Mouse (Mus musculus): Measurements from ENCODE around the gene Scn2a. TPM values are rescaled to one million over a fixed set of nuclear protein-coding genes. Genes with fewer than 3 reads are reported as not detected.

The Scn2a gene
- polyA plus RNA-seq, 1 experiment from 2014 or later = 2.9 TPM

- no peak overlapping the region for H3K9ac ChIP-seq
- H3K4me3 ChIP-seq (replicated peaks) = peak overlapping the region; percentile 41
- ATAC-seq (ENCODE audit: insufficient read depth, low FRiP score, low read depth) = no peak; the same call in 1 of the 2 replicates
- 50% methylated on average over 18 of the region's 18 CpGs for WGBS
- no peaks in the 10 kb centered on the region for H3K36me3 ChIP-seq
- no peaks in the 10 kb centered on the region for H3K27me3 ChIP-seq (replicated peaks)
- H3K4me1 ChIP-seq = no peaks in the 10 kb centered on the region
- H3K27ac ChIP-seq = no peak overlapping the region
- H3K4me2 ChIP-seq = peak overlapping the region; percentile 66
- no peaks in the 10 kb centered on the region for H3K9me3 ChIP-seq
Measured at GRCm38 (mm10) chr2:65667590-65668436, 47.2 kb downstream of the Scn2a start.

GRCm38 (mm10) chr2:65668437-65669135 is 48.0 kb downstream of the Scn2a start:
- Histone ChIP-seq H3K9me3 (no peaks in the 10 kb centered on the region), H3K4me1 (no peaks in the 10 kb centered on the region), H3K4me2 (peak overlapping the region; percentile 66), H3K27ac (no peak overlapping the region), H3K4me3 (replicated peaks) (peak overlapping the region; percentile 41), H3K27me3 (replicated peaks) (no peaks in the 10 kb centered on the region), H3K9ac (no peak overlapping the region), H3K36me3 (no peaks in the 10 kb centered on the region)
- peak; percentile 88; the same call in 1 of the 2 replicates for ATAC-seq (ENCODE audit: insufficient read depth, low FRiP score, low read depth)
- WGBS = 18% methylated on average over 12 of the region's 12 CpGs

GRCm38 (mm10) chr2:65669561-65669960 is 49.0 kb downstream of the Scn2a start:
- no peak overlapping the region for H3K9ac ChIP-seq
- H3K4me2 ChIP-seq = no peak overlapping the region
- WGBS = 79% methylated on average over 8 of the region's 8 CpGs
- no peaks in the 10 kb centered on the region for H3K9me3 ChIP-seq
- H3K27ac ChIP-seq = no peak overlapping the region
- H3K36me3 ChIP-seq = no peaks in the 10 kb centered on the region
- no peak for ATAC-seq (ENCODE audit: insufficient read depth, low FRiP score, low read depth)
- H3K27me3 ChIP-seq (replicated peaks) = no peaks in the 10 kb centered on the region
- no peak overlapping the region for H3K4me3 ChIP-seq (replicated peaks)
- H3K4me1 ChIP-seq = no peaks in the 10 kb centered on the region

- H3K4me1 ChIP-seq = no peaks in the 10 kb centered on the region
- WGBS = 66% methylated on average over 12 of the region's 12 CpGs
- no peak overlapping the region for H3K4me2 ChIP-seq
- no peaks in the 10 kb centered on the region for H3K9me3 ChIP-seq
- no peaks in the 10 kb centered on the region for H3K27me3 ChIP-seq (replicated peaks)
- no peak overlapping the region for H3K27ac ChIP-seq
- H3K36me3 ChIP-seq = no peaks in the 10 kb centered on the region
- ATAC-seq (ENCODE audit: insufficient read depth, low FRiP score, low read depth) = no peak
- no peak overlapping the region for H3K9ac ChIP-seq
- no peak overlapping the region for H3K4me3 ChIP-seq (replicated peaks)
Measured at GRCm38 (mm10) chr2:65670153-65670817, 49.7 kb downstream of the Scn2a start.

- H3K9me3 ChIP-seq = no peaks in the 10 kb centered on the region
- H3K27me3 ChIP-seq (replicated peaks) = no peaks in the 10 kb centered on the region
- H3K9ac ChIP-seq = no peak overlapping the region
- H3K36me3 ChIP-seq = no peaks in the 10 kb centered on the region
- H3K4me2 ChIP-seq = no peak overlapping the region
- no peak overlapping the region for H3K27ac ChIP-seq
- 77% methylated on average over 4 of the region's 4 CpGs for WGBS
- no peaks in the 10 kb centered on the region for H3K4me1 ChIP-seq
- ATAC-seq (ENCODE audit: insufficient read depth, low FRiP score, low read depth) = no peak
- no peak overlapping the region for H3K4me3 ChIP-seq (replicated peaks)
Measured at GRCm38 (mm10) chr2:65679621-65680020, 59.0 kb downstream of the Scn2a start.

- no peak overlapping the region for H3K4me2 ChIP-seq
- H3K4me3 ChIP-seq (replicated peaks) = no peak overlapping the region
- H3K9me3 ChIP-seq = no peaks in the 10 kb centered on the region
- no peaks in the 10 kb centered on the region for H3K36me3 ChIP-seq
- WGBS = 48% methylated on average over 3 of the region's 3 CpGs
- no peak for ATAC-seq (ENCODE audit: insufficient read depth, low FRiP score, low read depth)
- H3K27me3 ChIP-seq (replicated peaks) = no peaks in the 10 kb centered on the region
- no peaks in the 10 kb centered on the region for H3K4me1 ChIP-seq
- no peak overlapping the region for H3K27ac ChIP-seq
- no peak overlapping the region for H3K9ac ChIP-seq
Measured at GRCm38 (mm10) chr2:65685151-65685550, 64.6 kb downstream of the Scn2a start.

GRCm38 (mm10) chr2:65690456-65691184 is 70.0 kb downstream of the Scn2a start:
- no peak overlapping the region for H3K9ac ChIP-seq
- no peaks in the 10 kb centered on the region for H3K4me1 ChIP-seq
- H3K27ac ChIP-seq = no peak overlapping the region
- no peak for ATAC-seq (ENCODE audit: insufficient read depth, low FRiP score, low read depth)
- no peak overlapping the region for H3K4me3 ChIP-seq (replicated peaks)
- H3K27me3 ChIP-seq (replicated peaks) = no peaks in the 10 kb centered on the region
- no peaks in the 10 kb centered on the region for H3K9me3 ChIP-seq
- H3K4me2 ChIP-seq = no peak overlapping the region
- 79% methylated on average over 6 of the region's 6 CpGs for WGBS
- H3K36me3 ChIP-seq = no peaks in the 10 kb centered on the region

GRCm38 (mm10) chr2:65694485-65694884 is 73.9 kb downstream of the Scn2a start:
- no peak for ATAC-seq (ENCODE audit: insufficient read depth, low FRiP score, low read depth)
- no peaks in the 10 kb centered on the region for H3K36me3 ChIP-seq
- H3K9me3 ChIP-seq = no peaks in the 10 kb centered on the region
- no peak overlapping the region for H3K4me3 ChIP-seq (replicated peaks)
- whole genome bisulfite sequencing = 71% methylated on average over 3 of the region's 3 CpGs
- no peak overlapping the region for H3K9ac ChIP-seq
- no peak overlapping the region for H3K4me2 ChIP-seq
- H3K4me1 ChIP-seq = no peaks in the 10 kb centered on the region
- H3K27me3 ChIP-seq (replicated peaks) = no peaks in the 10 kb centered on the region
- H3K27ac ChIP-seq = no peak overlapping the region

- H3K27me3 ChIP-seq (replicated peaks) = no peaks in the 10 kb centered on the region
- no peak overlapping the region for H3K27ac ChIP-seq
- no peaks in the 10 kb centered on the region for H3K36me3 ChIP-seq
- no peak for ATAC-seq (ENCODE audit: insufficient read depth, low FRiP score, low read depth)
- WGBS = 81% methylated on average over 7 of the region's 7 CpGs
- H3K4me3 ChIP-seq (replicated peaks) = no peak overlapping the region
- H3K4me2 ChIP-seq = no peak overlapping the region
- no peaks in the 10 kb centered on the region for H3K4me1 ChIP-seq
- no peaks in the 10 kb centered on the region for H3K9me3 ChIP-seq
- no peak overlapping the region for H3K9ac ChIP-seq
Measured at GRCm38 (mm10) chr2:65695061-65695460, 74.5 kb downstream of the Scn2a start.

- H3K4me2 ChIP-seq = no peak overlapping the region
- H3K4me1 ChIP-seq = no peaks in the 10 kb centered on the region
- H3K36me3 ChIP-seq = no peaks in the 10 kb centered on the region
- H3K27ac ChIP-seq = no peak overlapping the region
- H3K9me3 ChIP-seq = no peaks in the 10 kb centered on the region
- no peak overlapping the region for H3K4me3 ChIP-seq (replicated peaks)
- no peak for ATAC-seq (ENCODE audit: insufficient read depth, low FRiP score, low read depth)
- no peak overlapping the region for H3K9ac ChIP-seq
- 82% methylated on average over 1 of the region's 1 CpGs for WGBS
- H3K27me3 ChIP-seq (replicated peaks) = no peaks in the 10 kb centered on the region
Measured at GRCm38 (mm10) chr2:65700246-65700645, 79.7 kb downstream of the Scn2a start.

GRCm38 (mm10) chr2:65701175-65701574 is 80.6 kb downstream of the Scn2a start:
- Histone ChIP-seq H3K27me3 (replicated peaks) (no peaks in the 10 kb centered on the region), H3K27ac (no peak overlapping the region), H3K9ac (no peak overlapping the region), H3K36me3 (no peaks in the 10 kb centered on the region), H3K4me2 (no peak overlapping the region), H3K4me1 (no peaks in the 10 kb centered on the region), H3K9me3 (no peaks in the 10 kb centered on the region), H3K4me3 (replicated peaks) (no peak overlapping the region)
- 87% methylated on average over 3 of the region's 3 CpGs for WGBS
- no peak for ATAC-seq (ENCODE audit: insufficient read depth, low FRiP score, low read depth)

Measured in stomach, embryonic 15.5 days (tissue).